Mouse (Mus musculus) kidney, adult 8-10 months (tissue): ENCODE measurements at regions not wholly inside any gene's neighbourhood (a gene's known extent, or its start where the extent isn't known, plus 50 kb on each side); places are given as distances from the start of the nearest gene placed in this dataset.

ENCODE experiments used
- DNase-seq, 2 experiments: peaks; one replicate each; pipeline ENCODE4 v3.0.0; 2022

- no peak for DNase-seq
These were observed 179.2 kb upstream of the Sh3bp4 start for GRCm38 (mm10) chr1:88891041-88891440.

DNA sequence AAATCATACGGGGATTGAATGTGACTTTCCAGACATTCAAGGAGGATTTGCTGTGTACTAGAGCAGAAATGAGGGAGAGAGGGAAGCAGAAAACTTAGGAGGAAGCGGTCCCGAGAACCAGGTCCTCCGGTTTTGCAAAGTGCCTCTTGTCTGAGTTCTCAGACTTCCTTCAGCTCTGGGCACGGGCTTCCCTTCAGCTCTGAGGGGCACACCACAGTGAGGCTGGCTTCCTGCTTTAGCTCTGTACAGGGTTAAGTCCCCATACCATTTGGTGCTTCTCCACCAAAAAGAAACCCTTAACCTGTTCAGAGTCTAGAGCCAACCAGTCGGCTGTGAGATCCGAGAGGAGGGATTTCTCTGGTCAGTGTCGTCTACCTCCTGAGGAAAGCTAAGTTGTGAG is 167.8 kb upstream of the Sh3bp4 start:
- no peak for DNase-seq

DNA sequence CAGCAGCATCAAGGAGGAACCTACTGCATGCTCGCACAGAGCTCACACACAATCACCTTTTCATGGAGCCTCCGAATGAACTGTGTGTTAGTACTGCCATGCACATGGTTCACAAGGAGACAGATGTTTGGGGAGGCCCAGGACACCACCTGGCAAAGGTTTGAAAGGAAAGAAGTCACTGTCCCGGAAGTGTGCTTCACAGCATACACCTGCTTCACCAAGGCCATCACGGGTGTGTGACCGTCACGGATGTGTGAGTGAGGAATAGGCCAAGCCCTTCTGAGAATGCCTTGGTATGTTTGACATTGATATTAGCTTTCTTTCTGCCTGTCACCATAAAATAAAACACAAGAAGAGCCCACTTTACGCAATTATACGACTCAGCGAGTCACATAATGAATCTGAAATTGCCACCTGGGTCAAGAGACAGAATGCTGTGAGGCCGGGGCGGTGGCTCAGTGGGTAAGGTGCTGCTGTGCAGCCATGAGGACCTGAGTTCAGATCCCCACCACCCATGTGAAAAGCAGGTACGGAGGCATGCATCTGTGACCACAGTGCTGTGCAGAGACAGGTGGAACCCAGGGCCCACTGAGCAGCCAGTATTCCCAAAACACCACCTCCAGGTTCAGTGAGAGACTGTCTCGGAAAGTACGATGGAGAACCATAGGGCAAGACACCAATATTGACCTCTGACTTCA is 162.3 kb upstream of the Sh3bp4 start:
- DNase-seq, result no peak

GRCm38 (mm10) chr1:88908683-88909082 is 161.5 kb upstream of the Sh3bp4 start:
- DNase-seq, result no peak

GRCm38 (mm10) chr1:88909314-88909713 is 160.9 kb upstream of the Sh3bp4 start:
- no peak for DNase-seq

DNA sequence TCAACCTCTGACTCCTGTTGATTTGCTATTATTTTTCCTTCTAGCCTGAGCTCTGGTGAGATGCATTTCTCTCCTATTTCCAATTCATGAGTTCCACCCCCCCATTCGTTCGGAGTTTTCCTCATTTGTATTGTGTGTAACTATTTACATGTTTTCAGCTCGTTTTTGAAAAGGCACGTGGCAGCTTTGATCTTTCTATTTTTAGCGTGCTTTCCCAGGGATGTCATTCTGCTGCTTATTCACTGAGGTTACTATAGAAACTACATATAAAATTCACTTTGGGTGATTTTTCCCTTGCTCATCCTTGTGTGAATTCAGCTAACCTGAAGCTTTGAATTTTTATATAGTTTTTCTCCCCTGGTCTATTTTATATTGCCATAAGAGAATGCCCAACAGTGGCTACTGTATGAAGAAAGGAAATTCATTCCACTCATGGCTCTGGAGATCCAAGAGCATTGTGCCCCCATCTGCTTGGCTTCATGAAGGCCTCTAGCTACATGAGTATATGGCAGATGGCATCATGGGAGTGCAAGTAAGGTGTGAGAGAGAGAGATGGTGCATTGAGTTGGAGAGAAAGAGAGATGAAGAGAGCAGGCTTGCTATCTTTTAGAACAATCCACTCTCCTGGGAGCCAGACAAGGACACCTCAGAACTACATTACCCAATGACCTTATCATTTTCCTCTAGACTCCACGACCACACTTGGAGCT is 160.2 kb upstream of the Sh3bp4 start:
- DNase-seq, result no peak

DNA sequence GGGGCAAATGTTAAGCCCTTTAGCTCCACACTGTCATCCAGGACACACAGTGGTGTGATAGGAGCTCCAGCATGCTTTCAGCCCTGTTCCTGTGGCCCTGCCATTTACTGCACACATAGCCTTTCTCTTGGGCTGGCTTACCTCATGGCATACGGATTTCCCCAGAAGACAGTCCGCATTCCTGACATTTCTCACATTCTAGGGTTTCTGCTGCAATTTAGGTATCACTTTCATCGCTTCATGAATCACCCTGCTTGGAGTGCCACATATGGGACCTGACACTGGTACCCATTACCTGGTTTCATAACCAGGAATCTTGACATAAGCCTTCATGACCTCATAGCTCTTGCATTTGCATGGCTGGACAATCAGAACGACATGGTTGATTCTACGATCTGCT is 158.5 kb upstream of the Sh3bp4 start:
- no peak for DNase-seq

GRCm38 (mm10) chr1:88916531-88917050 is 153.6 kb upstream of the Sh3bp4 start:
- no peak for DNase-seq

- DNase-seq, result no peak
These were observed 148.8 kb upstream of the Sh3bp4 start for GRCm38 (mm10) chr1:88921401-88921800.

DNA sequence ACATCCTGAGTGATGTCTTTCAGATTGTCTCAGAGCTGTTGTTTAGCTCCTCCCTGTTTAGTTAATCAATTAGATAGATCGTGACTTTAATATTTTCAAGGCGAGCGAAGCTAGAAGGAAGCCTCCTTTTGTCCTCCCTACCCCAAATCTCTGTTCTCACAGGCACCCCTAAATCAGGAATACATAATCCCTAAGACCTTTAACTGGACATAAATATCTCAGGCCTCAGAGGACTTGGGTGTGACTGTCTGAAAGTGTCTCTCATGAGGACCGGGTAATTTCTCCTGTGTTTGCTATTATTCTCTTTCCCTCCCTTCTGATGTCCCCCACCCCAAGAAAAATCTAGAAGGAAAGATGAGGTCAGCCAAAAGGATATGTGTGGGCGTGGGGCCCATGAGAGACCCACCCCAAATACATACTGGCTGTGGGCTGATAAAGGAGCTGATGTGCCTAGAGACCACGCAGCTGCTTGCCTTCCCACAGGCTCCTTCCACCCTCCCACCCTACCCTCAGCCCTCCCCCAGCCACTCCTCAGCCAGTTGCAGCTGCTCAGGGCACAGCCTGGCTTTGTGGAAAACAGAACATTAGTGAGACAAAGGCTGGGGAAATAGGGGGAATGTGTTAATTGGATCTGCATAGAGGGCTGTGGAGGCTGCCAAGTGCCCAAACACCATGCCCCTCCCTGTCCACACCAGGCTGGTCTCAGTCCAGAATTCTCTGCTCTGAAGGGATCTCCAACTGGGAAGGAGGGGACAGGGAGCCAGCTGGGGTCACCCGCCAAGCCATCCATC is 146.2 kb upstream of the Sh3bp4 start:
- no peak for DNase-seq

DNA sequence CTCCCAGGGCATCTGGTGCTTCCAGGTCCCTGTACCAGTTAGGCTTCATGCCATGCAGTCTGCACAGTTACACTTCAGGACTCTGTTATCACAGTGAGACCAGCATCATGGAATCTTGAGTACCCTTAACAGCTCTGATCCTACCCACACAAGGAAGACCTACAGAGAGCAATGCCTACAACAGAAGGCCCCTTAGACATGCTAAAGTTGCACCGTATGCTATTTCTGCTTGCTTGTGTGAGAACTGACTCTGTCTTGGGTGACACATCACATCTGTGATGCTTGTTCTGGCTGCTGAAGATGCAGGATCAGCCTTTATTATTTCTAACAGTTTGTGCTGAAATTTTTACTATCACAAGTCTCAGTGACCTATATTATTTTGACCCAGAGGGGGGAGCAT is 135.0 kb upstream of the Sh3bp4 start:
- no peak for DNase-seq

GRCm38 (mm10) chr1:88935779-88936178 is 134.4 kb upstream of the Sh3bp4 start:
- DNase-seq, result no peak

DNA sequence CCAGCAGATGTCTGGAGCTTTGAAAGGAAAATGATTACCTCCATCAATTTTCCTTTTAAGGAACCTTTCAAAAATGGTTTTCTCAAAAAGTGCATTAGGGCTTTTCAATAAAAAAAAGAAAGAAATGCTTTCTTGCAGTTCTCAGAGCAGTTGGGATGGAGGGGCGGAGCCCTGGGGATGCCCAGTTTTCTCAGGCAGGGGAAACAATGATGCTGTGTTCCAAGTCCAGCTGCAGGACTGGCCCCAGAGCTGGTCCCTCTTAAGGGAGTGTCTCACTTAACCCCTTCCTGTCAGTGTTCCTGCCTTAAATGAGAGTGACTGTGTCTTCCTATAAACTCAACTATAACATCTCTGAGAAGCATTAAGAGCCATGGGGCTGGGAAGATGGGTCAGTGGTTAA is 132.9 kb upstream of the Sh3bp4 start:
- no peak for DNase-seq

- peak; percentile 41 to 50 for DNase-seq
These were observed 131.8 kb upstream of the Sh3bp4 start for GRCm38 (mm10) chr1:88938458-88938857.

- no peak for DNase-seq
These were observed 127.2 kb upstream of the Sh3bp4 start for GRCm38 (mm10) chr1:88943039-88943438.

DNA sequence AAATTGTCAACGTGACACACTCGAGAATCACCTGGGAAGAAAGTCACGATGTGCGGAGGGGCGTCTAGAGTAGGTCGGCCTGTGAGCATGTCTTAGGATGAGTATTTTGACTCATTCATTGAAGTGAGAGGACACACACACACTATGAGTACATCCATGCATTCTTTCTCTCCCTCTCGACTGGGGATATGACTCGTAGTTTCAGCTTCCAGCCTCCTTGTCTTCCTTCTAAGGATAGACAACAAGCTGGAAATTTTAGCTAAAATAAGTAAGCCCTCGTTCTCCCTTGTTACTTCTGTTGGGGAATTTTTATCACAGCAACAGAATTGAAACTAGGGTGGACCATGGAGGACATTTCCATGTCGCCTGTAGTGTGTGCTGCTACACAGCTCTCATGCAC is 124.3 kb upstream of the Sh3bp4 start:
- no peak for DNase-seq

DNA sequence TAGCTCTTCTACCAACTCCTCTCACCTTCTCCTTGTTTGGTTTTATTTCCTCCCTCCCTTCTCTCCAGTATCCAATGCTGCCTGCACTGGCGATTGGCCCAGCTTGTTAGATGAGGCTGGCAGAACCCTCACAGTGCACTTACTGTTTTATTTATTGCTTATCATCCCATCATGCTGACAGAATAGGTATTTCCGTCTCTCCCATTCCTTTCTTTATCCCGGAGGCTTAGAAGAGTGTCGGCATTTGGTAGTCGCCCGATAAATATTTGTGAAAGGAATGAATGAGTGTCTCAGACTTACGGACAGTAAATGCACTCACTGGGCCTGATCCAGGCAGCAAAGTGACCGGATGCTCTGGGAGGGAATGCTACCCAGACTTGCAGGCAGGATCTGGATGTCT is 123.8 kb upstream of the Sh3bp4 start:
- DNase-seq, result no peak

- no peak for DNase-seq
These were observed 120.3 kb upstream of the Sh3bp4 start for GRCm38 (mm10) chr1:88949911-88950310.

GRCm38 (mm10) chr1:88953516-88953915 is 116.7 kb upstream of the Sh3bp4 start:
- DNase-seq, result no peak

- DNase-seq, result no peak
These were observed 115.4 kb upstream of the Sh3bp4 start for GRCm38 (mm10) chr1:88954784-88955183.

DNA sequence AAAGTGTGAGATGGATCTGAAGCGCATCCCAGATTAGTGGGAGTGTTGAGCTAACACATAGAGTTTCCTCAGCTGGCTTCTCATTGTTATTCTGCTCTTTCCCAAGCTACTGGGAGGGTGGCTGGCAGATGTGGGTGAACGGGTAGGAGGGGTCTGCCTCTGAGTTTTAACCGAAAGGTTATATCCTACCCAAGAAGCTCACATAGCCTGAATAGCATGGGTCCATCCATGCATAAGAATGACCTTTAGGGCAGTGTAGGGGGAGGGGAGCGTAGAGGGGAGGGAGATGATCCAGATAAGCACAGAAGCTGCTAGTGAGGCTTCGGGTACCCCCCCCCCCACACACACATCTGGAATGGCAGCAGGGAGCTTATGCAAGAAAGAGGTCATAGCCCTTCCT is 113.2 kb upstream of the Sh3bp4 start:
- DNase-seq, result peak in 1 of 2 experiments; percentile 18

- no peak for DNase-seq
These were observed 110.5 kb upstream of the Sh3bp4 start for GRCm38 (mm10) chr1:88959715-88960114.

DNA sequence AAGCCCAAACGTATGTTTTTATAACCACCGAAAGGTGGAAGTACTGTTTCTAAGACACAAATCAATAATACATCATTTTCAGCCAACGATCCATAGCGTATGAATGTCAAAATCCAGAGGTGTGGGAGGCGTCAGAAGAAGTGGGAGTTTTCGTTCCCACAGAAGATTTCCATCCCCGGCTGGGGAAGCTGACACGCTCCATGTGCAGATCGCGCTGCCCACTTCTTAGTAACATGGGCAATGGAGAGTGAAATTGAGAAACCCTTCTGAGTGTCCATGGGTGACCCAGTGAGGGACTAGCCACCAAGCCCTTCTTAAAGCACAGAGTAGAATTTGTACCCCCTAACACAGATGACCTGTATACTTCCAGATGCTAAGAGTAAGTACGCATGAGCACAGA is 110.1 kb upstream of the Sh3bp4 start:
- DNase-seq, result no peak
